In the genomic region with DNA sequence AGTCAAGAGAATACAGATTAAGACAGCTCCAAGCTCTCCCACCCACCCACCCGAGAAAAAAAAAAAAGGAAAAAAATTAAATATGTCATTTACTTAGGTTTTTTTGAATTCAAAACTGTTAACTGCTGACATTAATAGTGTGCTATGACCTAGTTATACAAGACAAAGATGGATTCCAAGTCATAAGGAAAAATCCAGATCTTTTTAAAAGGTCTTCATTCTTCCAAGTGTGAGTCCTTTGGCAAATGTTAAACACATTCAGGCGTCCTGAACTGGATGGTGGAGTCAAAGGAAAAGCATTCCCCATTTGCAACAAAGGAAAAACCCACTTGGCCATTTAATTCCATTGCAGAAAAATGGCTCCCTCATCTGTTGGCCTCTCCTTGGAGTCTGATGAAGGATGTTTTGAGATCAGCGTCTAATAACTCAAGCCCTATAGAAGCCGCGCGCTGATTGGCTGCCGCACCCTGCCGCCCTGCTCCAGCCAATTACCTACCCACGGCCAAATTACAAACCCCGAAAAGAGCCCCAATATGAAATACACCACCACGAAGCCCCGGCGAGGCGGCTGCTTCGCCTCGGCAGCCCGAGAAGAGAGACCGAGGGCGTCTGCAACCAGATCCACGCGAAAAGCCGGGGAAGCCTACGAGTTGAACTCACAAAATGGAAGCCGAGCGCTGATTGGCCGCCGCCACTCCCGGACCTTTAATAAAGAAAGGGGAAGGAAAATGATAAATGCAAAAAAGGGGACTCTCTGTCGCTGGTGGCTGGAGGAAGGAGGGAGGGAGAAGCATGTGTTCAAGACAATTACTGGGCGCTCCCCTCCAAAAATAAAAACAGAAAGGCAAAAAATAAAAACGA, we compare ENCODE assay signal across 8 mouse cellular contexts. TPM values are rescaled to one million over a fixed set of nuclear protein-coding genes. Genes with fewer than 3 reads are reported as not detected.
DNase-seq lines count a peak whose midpoint lies in the region; ATAC-seq and TF ChIP-seq lines count a peak whose summit lies in the region.

No protein-coding gene starts in this region.

- H3K27ac ChIP-seq in hindbrain, embryonic 10.5 days: peak overlapping the region; percentile 100
- H3K27ac ChIP-seq in lung, embryonic 15.5 days: peak overlapping the region; percentile 100
- H3K27ac ChIP-seq in olfactory bulb, adult 2 months (ENCODE audit: insufficient read depth, low read depth, low read length): peak overlapping the region; percentile 94

- no peaks in the 10 kb centered on the region for H3K27me3 ChIP-seq in hindbrain, embryonic 10.5 days (ENCODE audit: insufficient read depth, poor library complexity, severe bottlenecking)
- no peaks in the 10 kb centered on the region for H3K27me3 ChIP-seq in lung, embryonic 15.5 days

- TF ChIP-seq POLR2A in olfactory bulb, adult 2 months (IDR thresholded peaks at IDR 0.05; ENCODE audit: insufficient read depth, low read depth, low read length): peak; percentile 98

- no peaks in the 10 kb centered on the region for H3K9me3 ChIP-seq in hindbrain, embryonic 10.5 days
- H3K9me3 ChIP-seq in lung, embryonic 15.5 days: no peaks in the 10 kb centered on the region

- WGBS in hindbrain, embryonic 10.5 days: under 1% methylated on average over 31 of the region's 31 CpGs
- under 1% methylated on average over 31 of the region's 31 CpGs for WGBS in lung, embryonic 15.5 days
- under 1% methylated on average over 31 of the region's 31 CpGs for WGBS in olfactory bulb, adult 2 months

- TF ChIP-seq CTCF in olfactory bulb, adult 2 months (IDR thresholded peaks at IDR 0.05; ENCODE audit: insufficient read depth, low read depth, low read length): no peak

- H3K4me1 ChIP-seq in hindbrain, embryonic 10.5 days (replicated peaks): peaks cover 69% of the 10 kb centered on the region
- H3K4me1 ChIP-seq in lung, embryonic 15.5 days: peaks cover 50% of the 10 kb centered on the region
- H3K4me1 ChIP-seq in olfactory bulb, adult 2 months (ENCODE audit: control insufficient read depth, insufficient read depth, low read length): peaks cover 43% of the 10 kb centered on the region

- peaks cover 32% of the 10 kb centered on the region for H3K36me3 ChIP-seq in hindbrain, embryonic 10.5 days
- peaks cover 3% of the 10 kb centered on the region; the same call in 1 of the 2 replicates for H3K36me3 ChIP-seq in lung, embryonic 15.5 days

- ATAC-seq in frontal cortex, adult (ENCODE audit: low TSS enrichment): peak; percentile 50
- ATAC-seq in lung, embryonic 15.5 days (ENCODE audit: borderline replicate concordance, extremely low read depth, low FRiP score, low TSS enrichment): peak; percentile 57

- DNase-seq in Muller cell, postnatal 12 days (ENCODE audit: inconsistent ontology term): peak; percentile 93
- DNase-seq in cerebellum, adult 9-10 months: peak; percentile 97
- DNase-seq in hindbrain, embryonic 10.5 days (ENCODE audit: low spot score): peak; percentile 93
- DNase-seq in layer of hippocampus, adult 9-10 months (ENCODE audit: low spot score): peak; percentile 98
- peak; percentile 73 to 83 for DNase-seq in thymus, adult 18-20 months

- H3K9ac ChIP-seq in lung, embryonic 15.5 days: peak overlapping the region; percentile 99

- H3K4me3 ChIP-seq in hindbrain, embryonic 10.5 days: peak overlapping the region; percentile 92
- H3K4me3 ChIP-seq in lung, embryonic 15.5 days: peak overlapping the region; percentile 93
- H3K4me3 ChIP-seq in olfactory bulb, adult 2 months (ENCODE audit: insufficient read depth, low read depth, low read length): peak overlapping the region; percentile 94

- peak overlapping the region; percentile 99 for H3K4me2 ChIP-seq in lung, embryonic 15.5 days

RNA-seq across cellular contexts. Expression of gene Setd1b, which starts 1.1 kb away (rescaled TPM):
- 7.9 and 9.5 TPM in 2 replicates for polyA plus RNA-seq in hindbrain, embryonic 10.5 days (2016; fragmentation: Nextera tagmentation; extraction: Ambion mirVana)
- polyA plus RNA-seq in lung, embryonic 15.5 days (2015; fragmentation: Nextera tagmentation; extraction: Ambion mirVana): 8.7 and 9.2 TPM in 2 replicates
- polyA plus RNA-seq in olfactory bulb, adult 2 months (2012; ENCODE audit: insufficient read depth, insufficient read length, low replicate concordance, missing spikeins): not detected in 2 replicates

RNA-seq across cellular contexts. Expression of gene Rhof, which starts 8.4 kb away (rescaled TPM):
- polyA plus RNA-seq in hindbrain, embryonic 10.5 days (2016; fragmentation: Nextera tagmentation; extraction: Ambion mirVana): 1.9 and 2.2 TPM in 2 replicates
- polyA plus RNA-seq in lung, embryonic 15.5 days (2015; fragmentation: Nextera tagmentation; extraction: Ambion mirVana): 2.7 and 2.8 TPM in 2 replicates
- polyA plus RNA-seq in olfactory bulb, adult 2 months (2012; ENCODE audit: insufficient read depth, insufficient read length, low replicate concordance, missing spikeins): not detected in 2 replicates

RNA-seq across cellular contexts. Expression of gene Psmd9, which starts 28.3 kb away (rescaled TPM):
- 77.7 and 86.3 TPM in 2 replicates for polyA plus RNA-seq in hindbrain, embryonic 10.5 days (2016; fragmentation: Nextera tagmentation; extraction: Ambion mirVana)
- 85.3 and 88.7 TPM in 2 replicates for polyA plus RNA-seq in lung, embryonic 15.5 days (2015; fragmentation: Nextera tagmentation; extraction: Ambion mirVana)
- polyA plus RNA-seq in olfactory bulb, adult 2 months (2012; ENCODE audit: insufficient read depth, insufficient read length, low replicate concordance, missing spikeins): not detected in 2 replicates

RNA-seq across cellular contexts. Expression of gene Hpd, which starts 41.6 kb away (rescaled TPM):
- polyA plus RNA-seq in hindbrain, embryonic 10.5 days (2016; fragmentation: Nextera tagmentation; extraction: Ambion mirVana): not detected in 2 replicates
- polyA plus RNA-seq in lung, embryonic 15.5 days (2015; fragmentation: Nextera tagmentation; extraction: Ambion mirVana): 0.72 TPM in 1 of 2 replicates, not detected in the other
- not detected in 2 replicates for polyA plus RNA-seq in olfactory bulb, adult 2 months (2012; ENCODE audit: insufficient read depth, insufficient read length, low replicate concordance, missing spikeins)

Comparison
In these comparisons a context has a peak if more than half of its experiments do, and no peak if none do; other contexts are left out.
1. Peak in every context shown above with its lines: DNase-seq, ATAC-seq, H3K4me3 ChIP-seq and H3K27ac ChIP-seq.